Mouse (Mus musculus) spleen, postnatal 14 days (tissue): ENCODE measurements around the gene Igsf6.

Experiments used
- DNase-seq, 2 experiments: peaks; one replicate each; pipeline ENCODE4 v3.0.0; 2021 to 2022; ENCODE audit warnings: low spot score in 2 of 2

The Igsf6 gene

DNA sequence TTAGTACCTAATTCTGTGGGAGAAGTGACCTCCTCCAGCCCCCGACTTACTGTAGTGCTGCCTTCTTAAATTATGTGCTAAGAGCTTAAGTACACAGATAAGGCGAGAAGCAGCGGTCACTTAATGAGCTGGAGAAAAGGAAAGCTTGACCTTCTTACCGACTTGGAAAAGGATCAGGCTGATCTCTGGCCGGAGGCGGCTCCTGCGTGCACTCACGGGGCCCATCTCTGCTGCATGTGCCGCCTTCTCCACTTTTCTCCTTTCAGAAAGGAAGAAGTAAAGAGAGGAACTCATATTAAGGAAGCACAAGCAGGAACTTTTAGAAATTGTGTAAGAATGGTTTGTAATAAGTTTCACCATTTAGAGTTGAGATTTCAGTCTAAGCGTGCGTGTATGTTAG lies at the start of gene Igsf6:
Igsf6 (minus strand) TSS at position 292 of the 400 bp plus-strand sequence.
- DNase-seq, result no peak

DNA sequence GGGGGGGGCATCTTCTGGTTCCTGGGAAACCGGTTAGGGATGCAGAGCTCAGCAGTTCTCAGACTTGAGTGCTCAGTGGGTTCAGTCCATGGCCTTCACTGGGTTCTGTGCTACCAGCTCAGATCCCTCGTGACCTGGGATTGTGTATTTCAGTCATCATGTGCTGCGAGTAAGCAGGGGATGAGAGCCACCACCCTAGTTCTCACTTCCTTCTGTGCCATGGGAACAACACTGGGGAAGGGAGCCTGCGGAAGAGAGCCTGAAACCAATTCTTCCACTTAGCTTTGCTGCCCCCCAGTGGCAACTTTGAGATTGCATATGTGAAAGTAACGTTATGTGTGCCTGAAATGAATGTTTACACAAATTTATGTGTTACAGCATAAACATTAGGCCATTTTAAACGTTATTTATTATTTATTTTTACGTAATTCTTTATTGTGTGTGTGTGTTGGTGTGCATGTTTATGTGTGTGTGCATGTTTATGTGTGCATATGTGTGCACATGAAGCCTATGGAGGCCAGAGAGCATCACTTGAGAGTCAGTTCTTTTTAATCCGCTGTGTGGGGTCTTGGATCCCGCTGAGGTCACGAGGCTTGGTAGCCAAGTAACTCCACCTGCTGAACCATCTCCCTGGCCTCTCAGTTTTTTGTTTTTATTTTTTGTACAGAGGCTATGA lies 45.9 kb upstream of the Igsf6 start:
- DNase-seq, result peak; percentile 30 to 63

DNA sequence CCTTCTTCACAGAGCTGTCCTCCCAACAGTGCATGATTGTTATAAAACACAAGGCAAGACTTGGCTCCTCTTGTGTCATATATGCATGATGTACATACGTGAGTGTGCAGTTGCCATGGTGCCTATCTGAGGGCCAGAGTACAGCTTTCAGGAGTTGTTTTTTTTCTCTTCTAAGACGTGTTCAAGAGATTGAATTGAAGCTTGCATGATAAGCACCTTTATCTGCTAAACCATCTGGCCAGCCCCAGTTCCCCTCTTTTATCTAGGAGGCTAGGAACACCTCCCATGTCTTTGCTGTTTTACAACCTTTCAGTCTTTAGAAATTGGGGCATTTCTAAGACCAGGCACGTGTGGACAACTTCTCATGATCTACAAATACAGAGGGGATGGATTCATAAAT lies 37.4 kb upstream of the Igsf6 start:
- no peak for DNase-seq

DNA sequence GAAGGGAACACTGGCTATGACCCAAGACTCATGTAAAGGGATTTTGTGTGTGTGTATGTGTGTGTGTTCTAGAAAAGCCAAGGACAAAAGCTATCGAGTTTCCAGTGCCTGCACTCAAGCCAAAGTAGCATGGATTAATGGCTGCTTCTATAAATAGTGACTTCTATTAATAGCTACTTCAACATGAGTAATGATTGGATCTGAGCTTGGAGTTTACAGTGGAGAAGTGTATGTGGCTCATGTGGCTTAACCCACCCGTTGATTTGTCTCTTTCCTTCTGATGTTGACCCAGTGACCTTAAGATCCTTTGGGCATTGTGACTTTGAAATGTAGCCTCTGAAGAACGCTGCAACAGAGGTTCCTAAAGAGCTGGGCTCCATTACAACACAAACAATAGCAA lies 36.9 kb upstream of the Igsf6 start:
- DNase-seq, result no peak

DNA sequence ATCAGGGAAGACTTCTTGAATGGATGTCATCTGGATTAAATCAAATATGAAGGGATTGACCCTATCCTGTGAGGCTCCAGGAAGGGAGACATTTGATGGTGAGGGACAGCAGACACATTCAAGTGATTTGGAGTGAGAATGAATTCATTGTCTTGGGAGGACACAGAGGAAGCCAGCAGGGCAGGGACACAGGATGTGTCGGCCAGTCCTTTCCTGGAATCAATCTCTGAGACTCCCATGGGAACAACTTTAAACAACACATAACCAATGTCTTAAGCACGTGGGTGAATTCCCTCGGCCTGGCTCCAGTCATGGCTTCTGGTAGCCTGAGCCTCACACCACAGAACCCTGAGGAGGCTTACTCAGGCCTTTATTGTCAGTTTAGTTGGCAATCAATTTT lies 33.5 kb upstream of the Igsf6 start:
- no peak for DNase-seq

DNA sequence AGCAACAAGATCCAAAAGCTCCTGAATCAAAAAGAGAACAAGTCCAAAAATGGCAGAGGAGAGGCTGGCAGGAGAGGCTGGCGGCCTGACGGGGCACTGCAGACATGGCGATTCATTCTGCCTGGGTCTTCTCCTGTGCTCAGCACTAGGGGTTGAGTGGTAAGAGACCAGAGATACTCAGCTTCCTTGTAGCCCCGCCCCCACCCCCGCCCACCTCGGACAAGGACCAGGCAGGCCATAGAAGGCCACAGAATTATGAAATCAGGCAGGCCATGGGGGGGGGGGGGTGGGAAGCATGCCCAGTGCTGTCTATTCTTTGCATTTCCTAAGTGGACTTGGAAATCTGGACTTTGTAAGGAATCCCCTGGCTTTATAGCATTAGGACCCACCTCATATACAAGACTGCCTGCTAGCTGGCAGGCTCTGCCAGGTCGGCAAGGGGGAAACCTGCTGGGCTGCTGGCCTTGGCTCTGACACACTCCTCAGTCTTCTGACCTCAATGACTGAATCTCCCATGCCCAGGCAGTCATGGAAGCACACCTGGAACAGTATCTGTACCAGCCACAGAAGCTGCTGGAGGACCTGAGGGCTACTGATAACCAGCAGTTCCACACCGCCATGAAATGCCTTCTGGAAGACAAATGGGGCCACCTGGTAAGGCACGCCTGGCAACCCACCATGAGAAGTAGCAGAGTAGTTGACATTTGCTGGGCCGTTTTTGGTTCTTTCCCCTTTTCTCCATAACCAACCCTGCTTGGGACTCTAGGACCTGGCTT lies 24.4 kb upstream of the Igsf6 start:
- no peak for DNase-seq

DNA sequence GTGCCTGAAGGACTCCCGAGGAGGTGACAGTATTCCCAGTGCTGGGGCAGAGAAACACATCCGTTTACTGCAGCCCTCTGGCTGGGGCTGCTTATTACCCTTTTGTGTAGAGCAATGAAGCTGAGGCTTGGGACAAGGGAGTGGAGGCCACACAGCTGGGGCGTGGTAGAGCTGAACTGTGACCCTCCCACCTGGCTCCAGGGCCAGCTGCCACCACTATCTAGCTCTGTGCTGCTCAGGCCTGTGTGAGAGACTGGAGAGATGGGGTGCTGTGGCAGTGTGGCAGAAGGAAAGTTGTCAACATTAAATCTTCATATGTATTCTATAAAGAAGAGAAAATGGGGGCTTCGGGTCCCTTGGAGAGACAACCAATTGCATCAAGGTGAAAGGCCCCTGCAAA lies 18.7 kb upstream of the Igsf6 start:
- no peak for DNase-seq

DNA sequence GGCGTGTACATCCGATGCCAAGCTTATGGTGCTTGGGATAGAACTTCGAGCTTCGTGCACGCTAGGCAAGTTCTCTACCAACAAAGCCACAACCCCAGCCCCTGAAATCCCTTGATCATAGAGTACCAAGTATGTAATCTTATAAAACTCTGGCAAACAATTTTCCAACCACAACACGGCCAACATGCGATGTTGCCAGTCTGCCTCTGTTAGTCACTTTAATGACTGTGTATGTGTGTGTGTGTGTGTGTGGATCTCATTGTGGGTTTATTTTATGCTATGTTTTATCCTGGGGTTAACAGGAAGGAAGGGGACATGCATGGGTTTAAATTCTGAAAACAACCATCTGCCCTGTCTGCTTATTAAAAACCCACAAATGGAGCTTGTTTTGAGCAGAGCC lies 16.4 kb upstream of the Igsf6 start:
- DNase-seq, result no peak

DNA sequence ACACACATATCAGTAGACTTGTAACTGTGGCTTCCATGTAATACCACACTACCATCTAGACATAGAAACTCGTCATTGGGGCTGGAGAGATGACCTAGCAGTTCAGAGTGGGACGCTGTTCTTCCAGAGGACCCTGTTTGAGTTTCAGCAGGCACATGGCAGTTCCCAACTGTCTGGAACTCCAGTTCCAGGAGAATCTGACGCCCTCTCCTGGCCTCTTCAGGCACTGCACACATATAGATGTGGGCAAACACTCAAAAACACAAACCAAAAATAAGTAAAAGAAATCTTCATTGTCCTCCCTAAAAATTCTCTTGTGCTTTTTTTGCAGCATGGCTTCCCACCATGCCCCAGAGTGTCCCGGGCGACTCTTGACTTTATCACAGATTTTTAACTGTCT lies 14.4 kb upstream of the Igsf6 start:
- peak in 1 of 2 experiments; percentile 2 for DNase-seq

DNA sequence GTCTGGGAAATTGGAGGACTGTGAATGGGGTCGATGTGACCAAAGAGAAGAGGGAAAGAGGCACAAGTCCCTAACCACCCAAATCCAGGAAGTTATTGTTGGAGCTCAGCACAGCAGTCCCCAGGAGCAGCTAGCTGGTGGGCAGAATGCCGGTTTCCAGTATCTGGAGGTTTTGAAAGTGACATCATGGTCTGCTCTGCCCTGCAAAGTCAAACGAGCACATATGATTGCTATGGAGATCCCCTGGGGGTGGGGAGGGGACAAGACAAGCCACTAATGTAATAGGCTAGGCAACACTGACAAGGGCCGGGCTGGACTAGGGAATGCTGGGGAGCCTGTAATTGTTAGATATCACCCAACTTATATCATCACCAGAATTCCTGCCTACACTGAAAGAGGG lies 11.1 kb upstream of the Igsf6 start:
- DNase-seq, result no peak

DNA sequence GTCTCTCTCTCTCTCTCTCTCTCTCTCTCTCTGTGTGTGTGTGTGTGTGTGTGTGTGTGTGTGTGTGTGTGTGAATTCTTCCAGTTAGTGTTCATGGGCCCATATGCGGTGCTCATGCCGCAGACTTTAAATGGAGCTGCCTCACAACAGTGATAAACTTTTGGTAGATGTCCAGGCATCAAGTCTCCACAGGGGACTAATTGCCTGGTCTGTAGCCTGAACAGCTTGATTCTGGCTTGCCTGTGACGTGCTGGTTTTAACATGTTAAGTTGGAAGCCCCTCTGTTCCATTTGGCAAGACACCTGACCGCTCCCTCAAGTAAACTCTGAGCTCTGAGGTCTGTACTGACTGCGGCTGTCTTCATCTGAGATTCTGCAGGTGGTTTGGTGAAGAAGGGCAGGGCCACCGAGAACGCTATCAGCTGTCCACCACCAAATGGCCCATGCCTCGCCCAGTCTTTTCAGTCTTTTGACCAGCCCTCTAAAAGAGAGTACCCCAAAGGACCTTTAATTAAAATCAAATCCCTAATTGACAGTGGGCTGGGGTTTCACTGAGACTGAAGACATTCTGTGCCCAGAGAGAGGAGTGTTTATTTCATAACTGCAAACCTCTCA lies 10.6 kb upstream of the Igsf6 start:
- no peak for DNase-seq

DNA sequence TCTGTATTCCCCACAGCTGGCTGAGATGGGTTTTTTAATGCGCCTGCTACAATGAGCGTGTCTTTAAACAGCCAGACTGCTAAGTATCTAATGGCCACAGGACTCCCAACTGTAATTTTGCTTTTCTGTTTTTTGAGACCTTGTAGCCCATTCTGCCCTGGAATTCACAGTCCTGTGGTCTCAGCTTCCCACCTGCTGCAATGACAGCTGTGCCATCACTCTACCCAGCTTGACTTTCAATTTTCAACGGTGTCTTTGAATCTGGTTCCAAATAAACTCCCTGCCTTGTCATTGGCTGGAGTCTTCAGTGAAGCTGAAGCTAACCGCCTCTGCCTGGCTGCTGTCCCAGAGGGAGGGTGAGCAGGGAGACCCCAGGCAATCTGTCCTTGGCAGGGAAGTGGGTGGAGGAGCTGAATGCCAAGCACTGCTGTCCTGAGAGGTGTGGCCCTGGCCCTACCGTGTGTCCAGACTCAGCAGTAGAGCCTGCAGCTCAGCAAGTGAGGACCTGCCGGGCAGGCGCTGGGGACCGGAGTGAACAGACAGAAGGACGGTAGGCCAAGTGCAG lies 8.7 kb upstream of the Igsf6 start:
- DNase-seq, result no peak

DNA sequence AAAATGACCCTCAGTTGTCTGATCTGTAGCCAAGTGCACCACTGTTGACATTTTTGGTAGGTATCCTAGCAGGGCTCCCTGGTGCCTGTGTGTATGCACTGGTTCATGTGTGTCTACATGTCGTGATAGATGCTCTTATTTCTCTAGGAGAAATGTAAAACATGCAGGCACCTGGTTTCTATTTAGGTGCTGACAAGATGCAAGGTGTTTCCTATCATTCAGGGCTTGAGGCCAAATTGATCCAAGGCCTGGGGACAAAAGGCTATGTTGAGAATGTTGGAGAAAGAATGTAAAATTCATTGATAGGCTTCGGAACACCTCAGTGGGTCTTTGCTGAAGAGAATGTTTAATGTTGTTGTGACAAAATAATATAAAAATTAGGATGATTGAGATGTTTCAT lies 7.4 kb upstream of the Igsf6 start:
- no peak for DNase-seq

DNA sequence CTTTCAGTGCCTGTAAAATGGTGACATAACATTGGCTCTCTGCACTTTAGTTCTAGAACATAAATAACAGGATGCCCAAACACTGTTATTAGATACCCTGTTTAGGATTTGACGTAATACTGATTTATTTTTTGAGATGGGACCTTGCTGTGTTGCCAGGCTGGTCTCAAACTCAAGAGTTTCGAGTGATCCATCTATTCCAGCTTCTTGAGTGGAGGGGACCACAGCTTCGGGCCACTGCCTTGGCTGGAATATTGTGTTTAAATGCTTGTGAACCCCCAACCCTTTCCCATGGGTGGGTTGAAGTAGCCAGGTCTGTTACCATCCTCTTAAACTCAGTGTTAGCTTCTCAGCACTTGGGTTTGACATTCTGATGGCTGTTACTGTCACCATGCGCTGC lies 7.0 kb upstream of the Igsf6 start, which contains the start of gene Otoa:
Otoa (plus strand) TSS at position 301 of the 400 bp plus-strand sequence.
- no peak for DNase-seq

DNA sequence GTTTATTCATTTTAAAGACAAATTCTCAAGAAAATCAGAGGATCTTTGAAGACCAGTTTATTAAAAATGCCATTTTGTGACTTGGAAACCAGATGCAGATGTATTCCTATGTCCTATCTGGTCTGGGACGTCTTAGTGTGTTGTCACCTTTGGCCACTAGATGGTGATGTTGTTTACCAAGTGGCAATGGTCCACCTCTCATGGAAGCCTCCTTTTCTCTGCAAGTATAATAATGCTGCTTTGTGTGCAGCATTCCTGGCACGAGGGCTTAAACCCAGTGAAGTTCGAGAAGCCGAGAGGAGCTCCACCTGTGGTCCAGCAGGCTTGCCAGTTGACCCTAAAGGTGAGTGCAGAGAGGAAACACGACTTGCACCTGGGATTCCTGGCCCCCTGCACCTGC lies 3.5 kb upstream of the Igsf6 start:
- peak in 1 of 2 experiments; percentile 15 for DNase-seq

DNA sequence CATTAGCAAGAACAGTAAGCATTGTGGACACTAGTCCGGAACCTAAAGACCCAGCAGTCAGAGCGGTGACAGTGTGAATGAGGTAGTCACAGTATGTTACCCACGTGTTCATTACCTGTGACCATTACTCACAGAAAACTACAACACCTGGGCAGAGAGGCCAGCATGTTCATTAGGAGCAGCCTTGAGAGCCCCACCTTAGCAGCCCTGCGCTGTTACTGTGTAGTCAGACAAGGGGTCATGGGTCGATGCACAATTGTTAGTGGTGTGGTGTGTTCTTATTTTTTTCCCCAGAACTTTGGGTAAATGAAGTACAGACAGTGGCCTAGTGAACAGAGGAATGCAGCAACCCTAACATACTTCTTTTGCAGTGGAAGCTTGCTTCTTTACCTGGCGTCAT lies 2.9 kb upstream of the Igsf6 start:
- DNase-seq, result no peak

DNA sequence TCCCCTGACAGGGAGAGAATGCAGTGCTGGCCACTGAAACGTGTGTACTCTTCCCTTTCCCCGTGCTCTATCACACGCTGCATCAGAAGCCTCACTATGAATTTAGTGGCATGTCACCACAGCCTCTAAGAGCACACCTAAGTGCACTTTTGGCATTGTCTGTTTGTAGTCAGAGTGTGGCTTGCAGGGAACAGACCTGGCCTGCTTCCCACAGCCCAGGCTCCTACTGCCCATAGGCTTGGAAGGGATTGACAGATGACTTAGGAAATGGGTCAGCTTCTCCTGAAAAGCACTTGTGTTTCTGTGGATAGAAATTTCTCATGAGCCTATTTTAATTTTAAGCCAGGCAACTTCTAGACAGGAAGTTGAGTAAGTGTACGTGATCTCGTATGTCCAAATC lies 1.0 kb upstream of the Igsf6 start:
- DNase-seq, result no peak

DNA sequence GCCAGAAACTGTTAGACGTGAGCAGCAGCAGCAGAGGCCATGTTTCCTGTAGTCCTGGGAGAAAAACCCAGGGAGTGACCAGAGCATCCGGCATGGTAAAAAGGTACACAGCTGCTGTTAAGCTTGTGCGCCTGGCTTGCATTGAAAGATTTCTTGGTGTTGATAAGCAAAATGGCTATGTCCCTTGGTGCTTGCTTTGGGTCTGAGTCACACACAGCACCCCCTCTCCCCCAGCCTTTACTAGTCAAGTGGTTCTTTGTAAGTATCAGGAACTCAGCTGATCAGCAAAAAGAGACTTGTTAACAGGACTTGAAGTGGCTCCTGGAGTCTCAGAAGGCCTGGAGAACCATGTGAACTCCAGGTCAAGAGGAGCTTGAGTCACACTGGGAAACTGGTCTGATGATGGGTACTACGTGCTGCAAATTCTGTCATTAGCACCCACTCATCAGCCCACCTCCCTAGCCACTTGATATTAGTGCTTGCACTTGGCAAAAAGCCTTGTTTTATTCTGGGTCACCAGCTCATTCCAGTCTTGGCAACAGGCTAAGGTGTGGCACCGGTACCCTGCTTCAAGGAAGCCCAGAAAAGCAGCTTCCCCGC lies 529 bp upstream of the Igsf6 start:
- DNase-seq, result no peak

DNA sequence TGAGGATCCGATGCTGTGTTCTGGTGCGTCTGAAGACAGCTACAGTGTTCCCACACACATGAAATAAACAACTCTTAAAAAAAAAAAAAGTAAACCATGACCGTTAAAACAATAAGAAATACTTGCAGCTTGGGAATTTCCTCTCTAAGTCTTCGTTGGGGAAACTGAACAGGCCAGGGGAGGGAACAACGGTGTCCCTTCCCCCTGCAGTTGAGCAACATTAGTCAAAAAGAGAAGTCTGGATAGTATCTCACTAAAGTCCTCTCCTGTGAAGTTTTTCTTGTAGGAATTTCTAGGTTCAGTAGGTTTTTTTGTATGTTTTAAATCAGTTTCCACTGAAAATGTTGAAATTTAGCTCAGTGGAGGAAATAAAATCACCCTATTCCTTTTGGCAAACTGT lies 1.9 kb downstream of the Igsf6 start:
- no peak for DNase-seq

DNA sequence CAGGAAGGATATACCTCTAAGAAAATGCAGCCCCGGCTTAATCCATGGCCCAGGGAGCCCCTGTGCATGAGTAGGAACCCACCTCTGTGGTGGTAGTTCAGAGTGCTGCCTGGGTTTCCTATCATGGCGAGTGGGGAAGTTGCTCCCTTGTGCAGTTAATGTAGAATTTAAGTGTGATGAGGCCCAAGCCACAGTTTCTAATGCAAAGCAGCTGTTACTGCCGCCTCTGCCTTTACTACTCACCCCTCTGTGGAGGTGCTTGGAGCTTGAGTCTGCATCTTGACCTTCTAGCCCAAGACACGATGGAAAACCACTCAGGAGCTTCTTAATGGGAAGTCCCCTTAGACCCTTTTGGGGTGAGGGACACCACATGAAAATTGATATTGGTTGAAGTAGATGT lies 3.1 kb downstream of the Igsf6 start:
- no peak for DNase-seq

DNA sequence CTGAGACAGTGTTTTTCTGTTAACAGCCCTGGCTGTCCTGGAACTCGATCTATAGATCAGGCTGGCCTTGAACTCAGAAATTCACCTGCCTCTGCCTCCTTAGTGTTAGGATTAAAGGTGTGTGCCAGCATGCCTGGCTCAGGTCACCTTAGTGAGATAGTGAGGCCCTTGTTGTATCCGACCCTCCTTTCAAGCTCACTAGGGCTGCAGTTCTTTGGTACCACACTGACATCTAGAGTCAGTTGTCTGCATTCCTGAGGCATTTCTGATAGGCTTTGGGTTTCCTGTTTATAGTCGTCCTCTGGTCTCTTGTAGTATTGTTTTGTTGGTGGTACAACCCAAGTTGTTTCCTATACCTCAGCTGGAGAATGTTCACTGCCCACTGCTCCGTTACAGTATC lies 10.1 kb downstream of the Igsf6 start:
- DNase-seq, result peak in 1 of 2 experiments; percentile 7

DNA sequence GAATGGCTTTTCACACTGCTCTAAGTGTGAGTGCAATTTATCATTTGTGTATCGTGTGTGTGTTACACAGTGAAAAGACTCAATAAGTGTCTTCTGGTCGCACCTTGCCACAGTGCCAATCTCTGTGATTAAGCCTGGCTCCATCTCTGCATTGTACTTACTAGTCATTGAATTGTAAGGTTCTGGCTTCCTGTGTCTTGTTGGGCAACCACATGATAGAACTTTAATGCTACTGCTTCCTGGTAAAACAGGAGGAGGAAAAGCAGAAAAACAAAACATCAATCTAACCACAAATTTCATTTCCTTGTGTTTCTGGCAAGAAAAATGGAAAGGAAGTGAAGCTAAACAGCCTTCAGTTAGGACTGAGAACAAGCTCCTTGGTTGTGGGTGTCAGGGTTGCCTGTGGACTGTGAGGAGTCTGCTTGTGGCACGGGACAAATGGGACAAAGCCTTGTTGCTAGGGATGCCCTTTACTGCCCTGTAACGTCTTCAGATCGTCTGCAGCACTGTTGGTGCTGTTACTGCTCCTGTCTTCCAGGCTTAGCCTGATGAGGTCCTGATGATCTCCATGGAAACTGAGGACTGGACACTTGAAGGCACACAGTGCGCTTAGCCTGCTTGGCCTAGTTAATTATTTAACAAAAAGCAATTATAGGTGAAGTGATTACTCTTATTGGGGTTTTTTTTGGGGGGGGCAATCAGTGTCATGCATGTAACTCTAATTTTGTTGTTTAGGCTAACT lies 14.7 kb downstream of the Igsf6 start:
- no peak for DNase-seq
